Mouse (Mus musculus) CH12.LX (cell line): ENCODE data around the gene Wdr34. TPM values are rescaled to one million over a fixed set of nuclear protein-coding genes. Genes with fewer than 3 reads are reported as not detected.

Experiments used
- DNase-seq: peaks from one replicate; pipeline ENCODE4 v3.0.0-alpha.2; 2013; ENCODE audit errors: extremely low read depth
- H3K27ac ChIP-seq: 2 replicates; pipeline ENCODE4 v1.5.1; 2012; ENCODE audit warnings: low read depth, mild to moderate bottlenecking, control low read depth, moderate library complexity; ENCODE audit not compliant: insufficient read depth
- H3K27me3 ChIP-seq: replicated peaks from 2 replicates; pipeline ENCODE3; 2012; ENCODE audit warnings: inconsistent platforms
- H3K36me3 ChIP-seq, 2 experiments: replicated peaks in 1 of 2; 2 replicates each; pipeline versions ENCODE3 to v1.6.1; 2012; ENCODE audit warnings: inconsistent platforms in 1 of 2, low read length in 1 of 2, mild to moderate bottlenecking in 1 of 2, mixed read lengths in 1 of 2, moderate library complexity in 1 of 2; ENCODE audit not compliant: control insufficient read depth in 1 of 2, insufficient read depth in 1 of 2
- H3K4me1 ChIP-seq, 2 experiments: 2 replicates each; pipeline ENCODE4 v1.6.1; 2012; ENCODE audit warnings: inconsistent platforms in 1 of 2, moderate library complexity in 1 of 2; ENCODE audit not compliant: insufficient read depth in 2 of 2, control insufficient read depth in 1 of 2
- H3K4me2 ChIP-seq: 2 replicates; pipeline ENCODE4 v1.6.1; 2012; ENCODE audit warnings: low read depth, mild to moderate bottlenecking, control low read depth; ENCODE audit not compliant: poor library complexity, insufficient read depth, severe bottlenecking
- H3K4me3 ChIP-seq, 3 experiments: fragments of 150-350 bp in 1 of 3; sonication (generic) in 1 of 3; replicated peaks in 1 of 3; 2 replicates each; pipeline versions ENCODE3 to v1.5.1; 2011 to 2012; ENCODE audit warnings: low read depth in 2 of 3, low read length in 2 of 3, mild to moderate bottlenecking in 2 of 3, moderate library complexity in 2 of 3, control low read depth in 1 of 3, improper control_type of control experiment in 1 of 3, inconsistent platforms in 1 of 3, mixed read lengths in 1 of 3; ENCODE audit not compliant: poor library complexity in 1 of 3
- H3K79me2 ChIP-seq: replicated peaks from 2 replicates; pipeline ENCODE4 v1.6.1; 2012; ENCODE audit warnings: mild to moderate bottlenecking, moderate library complexity; ENCODE audit not compliant: control insufficient read depth, poor library complexity, insufficient read depth, severe bottlenecking; ENCODE audit errors: extremely low read depth
- H3K9ac ChIP-seq: 2 replicates; pipeline ENCODE4 v1.6.1; 2012; ENCODE audit warnings: low read depth, mild to moderate bottlenecking, control low read depth, moderate library complexity; ENCODE audit not compliant: insufficient read depth
- H3K9me3 ChIP-seq: replicated peaks from 2 replicates; pipeline ENCODE3; 2012; ENCODE audit warnings: low read length, inconsistent platforms, mixed read lengths
- CHD1 ChIP-seq: IDR thresholded peaks from 2 replicates; pipeline ENCODE4 v1.6.1; 2012; ENCODE audit warnings: low read depth, low read length, improper control_type of control experiment, inconsistent platforms
- CTCF ChIP-seq, 2 experiments: IDR thresholded peaks in 1 of 2; conservative IDR thresholded peaks in 1 of 2; 2 replicates each; pipeline ENCODE4 v1.5.1; 2011 to 2012; ENCODE audit warnings: low read depth in 2 of 2, low read length in 2 of 2, improper control_type of control experiment in 1 of 2, inconsistent platforms in 1 of 2, mild to moderate bottlenecking in 1 of 2, moderate library complexity in 1 of 2
- E2F4 ChIP-seq: IDR thresholded peaks from 2 replicates; pipeline ENCODE4 v1.6.1; 2011; ENCODE audit warnings: low read depth, low read length, improper control_type of control experiment; ENCODE audit not compliant: insufficient replicate concordance
- ETS1 ChIP-seq: conservative IDR thresholded peaks from 2 replicates; pipeline ENCODE4 v1.6.1; 2012; ENCODE audit warnings: low read depth, mild to moderate bottlenecking, inconsistent platforms, low read length, improper control_type of control experiment, moderate library complexity
- GABPA ChIP-seq: IDR thresholded peaks from 2 replicates; pipeline ENCODE4 v1.6.1; 2012; ENCODE audit warnings: low read depth, low read length, improper control_type of control experiment, inconsistent platforms; ENCODE audit not compliant: insufficient replicate concordance
- HCFC1 ChIP-seq: IDR thresholded peaks from 2 replicates; pipeline ENCODE4 v1.6.1; 2012; ENCODE audit warnings: low read depth, mild to moderate bottlenecking, inconsistent platforms, low read length, improper control_type of control experiment
- MAZ ChIP-seq: IDR thresholded peaks from 2 replicates; pipeline ENCODE4 v1.6.1; 2012; ENCODE audit warnings: low read depth, mild to moderate bottlenecking, inconsistent platforms, low read length, improper control_type of control experiment, moderate library complexity
- NRF1 ChIP-seq: IDR thresholded peaks from 2 replicates; pipeline ENCODE4 v1.6.1; 2014; ENCODE audit warnings: low read depth, mild to moderate bottlenecking, inconsistent platforms, low read length, improper control_type of control experiment, moderate library complexity
- POLR2A ChIP-seq: IDR thresholded peaks from 2 replicates; pipeline ENCODE4 v1.6.1; 2011; ENCODE audit warnings: low read depth, mild to moderate bottlenecking, improper control_type of control experiment, low read length
- POLR2AphosphoS2 ChIP-seq: IDR thresholded peaks from 2 replicates; pipeline ENCODE4 v1.6.1; 2011; ENCODE audit warnings: low read depth, low read length, improper control_type of control experiment
- SMC3 ChIP-seq: IDR thresholded peaks from 2 replicates; pipeline ENCODE4 v1.6.1; 2011; ENCODE audit warnings: low read depth, low read length, improper control_type of control experiment
- UBTF ChIP-seq: IDR thresholded peaks from 2 replicates; pipeline ENCODE4 v1.6.1; 2012; ENCODE audit warnings: low read depth, mild to moderate bottlenecking, inconsistent platforms, low read length, improper control_type of control experiment, moderate library complexity
- USF1 ChIP-seq: IDR thresholded peaks from 2 replicates; pipeline ENCODE4 v1.6.1; 2014; ENCODE audit warnings: low read depth, mild to moderate bottlenecking, inconsistent platforms, low read length, improper control_type of control experiment
- USF2 ChIP-seq: conservative IDR thresholded peaks from 2 replicates; pipeline ENCODE4 v1.6.1; 2011; ENCODE audit warnings: low read depth, low read length, improper control_type of control experiment
- ZC3H11A ChIP-seq: IDR thresholded peaks from 2 replicates; pipeline ENCODE4 v1.6.1; 2012; ENCODE audit warnings: low read depth, mild to moderate bottlenecking, inconsistent platforms, low read length, improper control_type of control experiment
- ZKSCAN1 ChIP-seq: IDR thresholded peaks from 2 replicates; pipeline ENCODE4 v1.6.1; 2012; ENCODE audit warnings: low read depth, inconsistent platforms, low read length, improper control_type of control experiment, borderline replicate concordance
- ZMIZ1 ChIP-seq: IDR thresholded peaks from 2 replicates; pipeline ENCODE4 v1.6.1; 2012; ENCODE audit warnings: low read depth, mild to moderate bottlenecking, inconsistent platforms, low read length, improper control_type of control experiment
- ZNF384 ChIP-seq: IDR thresholded peaks from 2 replicates; pipeline ENCODE4 v1.6.1; 2012; ENCODE audit warnings: low read depth, low read length, improper control_type of control experiment, inconsistent platforms
- dilution Hi-C: fragments of 300-500 bp; cut with MboI; formaldehyde crosslinking; loops from 2 replicates; pipeline ENCODE4 v1.14.3; 2020; ENCODE audit warnings: low sequenced_read_pairs; ENCODE audit not compliant: extremely low pct_unique_long_range_greater_than_20kb, extremely low pct_ligation_motif_present
- in situ Hi-C: fragments of 300-500 bp; cut with MboI; formaldehyde crosslinking; loops from 3 replicates; pipeline ENCODE4 v1.14.3; 2019; ENCODE audit warnings: low sequenced_read_pairs, low pct_ligation_motif_present, low pct_unique_long_range_greater_than_20kb, mixed read lengths
- polyA plus RNA-seq: library from polyadenylated mRNA; unstranded; fragments of >175 nt; gene quantifications from 2 replicates; pipeline ENCODE4 v1.2.1, GENCODE M21; 2012; ENCODE audit warnings: low read depth; ENCODE audit not compliant: insufficient read length
- total RNA-seq, 2 experiments: library from RNA; depleted of rRNA; stranded (reverse); fragments of 300-350 nt in 1 of 2; fragments of >200 nt in 1 of 2; gene quantifications; 2 replicates each; pipeline ENCODE4 v1.2.3; 2012 to 2014

Gene Wdr34
- total and polyA plus RNA-seq, 3 experiments: 24.7 to 28.0 (median 26.5) TPM

DNA sequence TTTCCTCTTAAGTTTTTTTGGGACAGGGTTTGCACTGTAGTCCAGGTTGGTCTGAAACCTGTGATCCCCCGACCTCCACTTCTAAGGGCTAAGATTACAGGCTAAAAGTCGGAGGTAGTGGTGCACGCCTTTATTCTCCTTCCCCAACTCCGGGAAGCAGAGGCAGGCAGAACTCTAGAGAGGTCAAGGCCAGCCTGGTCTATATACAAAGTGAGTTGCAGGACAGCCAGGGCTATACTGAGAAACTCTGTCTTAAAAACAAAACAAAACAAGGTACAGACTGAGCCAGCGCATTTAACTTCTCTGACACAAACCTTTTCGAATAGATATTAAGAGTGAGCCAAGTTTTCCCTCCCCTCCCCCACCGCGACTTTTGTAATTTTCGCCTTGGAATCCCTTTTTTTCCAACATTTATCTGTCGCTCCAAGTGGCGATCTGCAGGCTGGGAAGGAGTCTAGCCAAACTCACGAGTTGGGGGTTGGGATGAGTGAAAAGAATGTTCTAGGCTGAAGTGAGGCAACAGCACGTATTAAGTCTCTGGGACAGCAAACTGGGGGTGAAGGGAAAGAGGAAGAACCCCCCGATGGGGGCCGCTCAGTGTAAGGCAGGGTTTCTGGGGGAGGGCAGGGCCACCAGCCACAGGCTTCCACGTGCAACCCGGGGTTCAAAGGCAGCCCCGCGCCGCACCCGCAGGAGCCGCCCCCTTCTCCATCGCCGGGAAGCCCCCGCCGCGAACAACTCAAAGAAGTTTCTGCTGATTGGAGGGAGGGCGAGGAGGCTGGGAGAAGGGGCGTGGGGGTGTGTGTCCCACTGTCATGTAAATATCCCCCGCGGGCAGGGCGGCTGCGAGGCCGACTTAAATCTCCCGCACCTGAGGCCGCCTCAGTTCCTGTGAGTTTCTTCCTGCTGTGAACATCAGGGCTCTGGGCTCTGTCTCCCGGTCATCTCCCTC lies 12.8 kb upstream of the Wdr34 start (continued):
- TF ChIP-seq USF2: no peak
- TF ChIP-seq CHD1: no peak
- 0 out of 2 replicates have a peak, but pooled peaks have one; percentile 12 for TF ChIP-seq ETS1
- no peak for TF ChIP-seq SMC3
- no peak for TF ChIP-seq ZKSCAN1
- TF ChIP-seq POLR2A: peak; percentile 80
- TF ChIP-seq POLR2AphosphoS2: no peak
- no peak for TF ChIP-seq UBTF
- peak; percentile 52; the same call in 1 of the 2 replicates for TF ChIP-seq HCFC1
- TF ChIP-seq CTCF (conservative IDR thresholded peaks at IDR 0.05 in 1 of 2, IDR thresholded peaks at IDR 0.05 in 1 of 2; ENCODE audit: low read depth in 2 of 2, low read length in 2 of 2): no peak
- no peak for TF ChIP-seq E2F4
- no peak for TF ChIP-seq USF1
- TF ChIP-seq ZMIZ1: peak; percentile 40
- TF ChIP-seq ZC3H11A: no peak
- TF ChIP-seq NRF1: no peak

GRCm38 (mm10) chr2:30058418-30058817 lies 9.7 kb upstream of the Wdr34 start:
- H3K9me3 ChIP-seq: peaks cover 2% of the 10 kb centered on the region
- no peak overlapping the region for H3K4me2 ChIP-seq
- peaks cover 0 to 15% of the 10 kb centered on the region in 2 experiments; a peak in 2 of 4 replicates for H3K4me1 ChIP-seq
- H3K27ac ChIP-seq: no peak overlapping the region
- in situ Hi-C loops: no loop called here
- dilution Hi-C loops: no loop called here
- H3K79me2 ChIP-seq: peaks cover 13% of the 10 kb centered on the region
- H3K36me3 ChIP-seq: peaks cover 0 to 4% of the 10 kb centered on the region in 2 experiments
- no peak overlapping the region for H3K4me3 ChIP-seq
- TF ChIP-seq MAZ (no peak), ZNF384 (no peak), USF1 (no peak), GABPA (no peak)
- H3K9ac ChIP-seq: no peak overlapping the region
- H3K27me3 ChIP-seq: no peaks in the 10 kb centered on the region
- no peak for DNase-seq
